Mouse (Mus musculus) heart, postnatal 10 days (tissue): ENCODE results near the gene Ankrd6. TPM values are rescaled to one million over a fixed set of nuclear protein-coding genes. Genes with fewer than 3 reads are reported as not detected.

Source experiments
- DNase-seq, 2 experiments: peaks; one replicate each; pipeline ENCODE4 v3.0.0; 2021
- intact Hi-C: fragments of 180-260 bp; cut with DNase I; formaldehyde crosslinking; loops from one replicate; pipeline ENCODE4 v1.15.1; 2025
- total RNA-seq, 2 experiments: library from RNA; stranded (reverse); gene quantifications; 2 replicates each; pipeline ENCODE4 v1.2.3; 2021

Ankrd6 gene
- total RNA-seq, 2 experiments from 2014 or later = 3.5 to 6.3 TPM

DNA sequence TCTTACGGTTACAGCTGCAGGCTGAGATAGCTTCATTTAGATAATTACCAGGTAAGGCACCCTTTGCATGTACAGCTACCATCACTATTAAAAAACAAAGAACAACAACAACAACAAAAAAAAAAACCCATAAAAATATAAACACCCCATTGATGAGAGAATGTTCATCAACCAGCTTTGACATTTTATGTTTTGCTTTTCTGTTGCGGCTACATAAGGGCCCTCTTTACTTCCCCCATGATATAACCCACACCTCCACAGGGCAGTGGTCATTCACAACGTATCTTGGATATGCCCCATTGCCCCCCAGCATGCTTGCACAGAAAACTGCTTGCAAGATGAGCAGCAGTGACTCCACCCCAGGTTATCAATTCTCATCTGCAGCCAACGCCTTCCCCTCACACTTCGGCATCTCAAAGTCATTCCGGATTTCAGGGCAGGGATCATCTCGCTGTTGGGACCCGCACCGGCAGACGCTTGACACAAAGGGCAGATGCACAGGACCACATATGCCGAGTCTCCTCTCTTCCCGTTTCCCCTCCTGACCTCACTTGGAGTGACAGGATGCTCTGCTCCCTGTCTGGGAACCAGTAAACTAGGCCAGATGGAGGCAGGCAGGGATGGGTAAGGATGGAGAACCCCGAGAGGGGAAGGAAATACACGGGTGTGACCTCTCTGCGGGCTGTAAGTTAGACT, 87.7 kb downstream of the Ankrd6 start:
- intact Hi-C loops = no loop called here
- DNase-seq = no peak

DNA sequence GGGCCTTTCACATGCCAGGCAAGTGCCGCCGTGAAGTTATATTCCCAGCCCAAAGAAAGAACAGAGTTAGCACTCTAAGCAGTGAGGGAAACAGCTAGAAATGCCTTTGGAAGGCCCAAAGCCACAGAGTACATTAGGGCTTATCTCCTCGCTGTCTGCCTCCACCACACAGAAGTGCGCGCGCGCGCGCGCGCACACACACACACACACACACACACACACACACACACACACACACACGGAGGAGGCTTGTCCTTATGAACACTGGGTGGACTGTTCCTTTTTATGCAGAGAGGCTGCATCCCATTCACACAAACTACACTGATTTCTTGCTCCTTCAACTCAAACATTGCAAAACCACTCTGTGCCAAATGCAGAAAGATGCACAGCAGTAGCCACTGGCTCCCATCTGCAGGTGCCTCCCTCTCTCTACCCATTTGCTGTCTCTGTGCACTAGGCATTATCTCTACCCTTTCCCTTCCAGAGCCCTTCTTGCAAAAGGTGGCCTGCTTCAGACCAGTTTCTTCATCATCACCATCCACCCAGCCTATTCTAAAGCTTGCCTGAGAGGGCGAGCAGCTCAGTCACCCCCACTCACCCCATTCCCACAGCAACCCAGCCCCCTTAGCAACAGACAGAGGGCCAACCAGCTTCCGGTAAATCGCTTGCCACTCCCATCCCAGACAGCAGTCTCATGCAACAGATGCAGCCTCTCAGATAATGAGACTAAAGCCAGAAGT, 88.5 kb downstream of the Ankrd6 start:
- peak; percentile 12 to 28 for DNase-seq
- intact Hi-C loops = no loop called here

DNA sequence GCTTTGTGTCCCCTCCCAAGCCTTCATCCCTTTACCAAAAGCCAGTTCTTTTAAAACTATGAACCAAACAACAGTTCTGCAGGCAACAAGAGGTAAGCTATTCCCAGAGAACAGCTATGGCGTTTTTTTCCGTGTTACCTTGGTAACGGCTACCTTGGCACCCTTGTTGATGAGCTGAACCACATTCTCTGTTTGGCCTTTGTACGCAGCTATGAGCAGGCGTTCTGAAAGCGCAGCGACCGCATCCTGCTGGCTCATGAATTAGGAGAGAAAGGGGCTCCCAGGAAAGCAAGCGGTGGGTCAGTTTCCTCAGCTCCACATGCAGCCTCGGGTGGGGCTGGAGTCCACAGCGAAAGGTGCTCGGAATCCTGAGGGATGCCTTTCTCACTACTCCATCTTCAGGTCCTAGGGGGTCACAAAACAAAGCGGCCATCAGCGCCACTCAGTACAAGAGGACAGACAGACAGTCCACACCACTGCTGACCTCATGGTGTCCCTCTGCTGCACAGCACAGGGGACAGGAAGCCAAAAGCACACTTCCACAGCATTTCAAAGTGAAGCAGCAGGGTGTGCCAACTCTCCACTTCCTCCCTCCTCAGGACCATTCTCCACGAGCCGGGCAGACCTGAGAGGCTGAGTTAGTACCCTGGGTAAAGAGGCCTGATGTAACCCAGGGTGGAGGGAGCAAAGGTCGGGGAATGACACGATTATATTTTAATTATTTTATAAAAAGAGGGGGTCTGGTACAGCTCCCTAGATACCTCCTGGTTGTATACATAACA, 90.3 kb downstream of the Ankrd6 start:
- intact Hi-C loops = no loop called here

DNA sequence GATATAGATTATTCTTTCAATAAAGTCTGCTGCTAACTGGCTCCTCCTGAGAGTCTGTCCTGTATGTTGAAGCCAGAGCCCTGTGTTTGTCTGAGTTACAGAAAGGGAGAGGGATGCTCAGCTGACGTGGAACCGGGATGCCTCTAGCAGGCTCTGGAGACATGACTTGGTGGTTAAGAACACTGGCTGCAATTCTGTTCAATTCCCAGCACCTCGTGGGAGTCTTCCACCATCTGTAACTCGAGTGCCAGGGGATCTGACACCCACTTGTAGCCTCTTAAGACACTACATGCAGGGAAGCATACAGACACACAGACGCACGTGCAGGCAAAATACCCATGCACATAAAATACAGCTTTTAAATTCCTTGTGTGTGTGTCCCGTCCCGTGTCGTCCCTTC, 95.1 kb downstream of the Ankrd6 start:
- no peak for DNase-seq
- intact Hi-C loops = no loop called here

More for the DNA sequence above, 90.3 kb downstream of the Ankrd6 start:
- DNase-seq = no peak

DNA sequence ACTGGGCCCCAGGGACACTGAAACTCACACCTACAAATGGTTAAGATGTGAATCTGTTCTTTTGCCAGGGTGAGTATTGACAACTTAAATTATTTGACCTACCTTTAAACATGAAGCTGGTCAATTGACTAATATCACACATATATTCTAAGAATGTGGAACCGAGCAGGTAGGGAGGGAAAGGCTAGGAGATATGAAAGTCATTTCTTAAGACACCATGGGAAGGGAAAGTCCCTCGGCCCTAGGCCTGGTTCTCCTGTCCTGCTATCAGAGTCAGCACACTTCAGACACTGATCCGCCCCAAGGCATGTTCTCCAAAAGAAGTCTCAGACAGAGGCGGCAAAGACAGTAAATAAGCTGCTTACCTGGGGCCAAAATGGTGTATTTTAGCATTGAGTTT, 95.7 kb downstream of the Ankrd6 start:
- intact Hi-C loops = no loop called here

DNA sequence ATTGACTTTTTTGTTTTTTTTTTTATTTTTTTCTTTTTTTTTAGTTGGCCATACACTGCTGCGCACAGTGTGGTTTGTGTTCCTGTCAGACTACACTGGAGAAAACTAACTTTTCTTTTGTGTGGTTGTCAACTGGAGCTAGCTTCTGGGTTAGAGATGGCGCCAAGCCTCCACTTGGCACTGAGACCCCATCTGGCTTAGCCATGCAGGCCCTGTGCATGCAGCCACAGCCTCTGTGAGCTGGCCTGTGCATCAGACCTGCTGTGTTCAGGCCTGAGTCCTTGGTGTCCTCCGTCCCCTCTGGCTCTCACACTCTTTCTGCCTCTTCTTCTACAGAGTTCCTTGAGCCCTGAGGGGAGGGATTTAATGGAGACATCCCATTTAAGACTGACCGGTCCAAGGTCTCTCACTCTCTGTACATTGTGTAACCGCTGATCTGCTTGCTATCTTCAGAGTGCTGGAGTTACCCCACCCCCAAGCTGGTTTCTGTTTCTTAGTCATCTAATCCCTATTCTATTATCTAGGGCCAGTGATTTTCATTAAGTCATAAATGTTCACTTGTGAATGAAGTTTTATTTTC, 96.9 kb downstream of the Ankrd6 start:
- DNase-seq = no peak
- intact Hi-C loops = no loop called here

More for the DNA sequence above, 95.7 kb downstream of the Ankrd6 start:
- DNase-seq = no peak

DNA sequence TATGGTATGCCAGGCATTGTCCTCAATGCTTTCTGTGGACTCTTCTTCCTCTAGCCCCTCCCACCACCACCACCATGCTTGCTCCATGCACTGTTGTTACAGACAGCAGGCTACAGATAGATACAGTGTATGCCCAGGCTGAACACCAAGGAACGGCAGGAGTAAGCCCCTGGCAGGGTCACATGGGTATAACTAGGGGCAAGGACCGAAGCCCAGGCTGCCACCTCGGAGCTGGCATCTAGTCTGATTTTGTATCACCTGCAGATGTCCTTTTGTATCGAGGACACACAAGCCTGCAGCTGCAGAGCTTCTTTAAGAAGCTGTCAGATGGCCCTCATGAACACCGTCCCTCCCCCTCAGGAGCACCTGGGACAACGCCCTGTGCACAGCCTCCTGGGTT, 97.8 kb downstream of the Ankrd6 start:
- no peak for DNase-seq
- intact Hi-C loops = no loop called here

DNA sequence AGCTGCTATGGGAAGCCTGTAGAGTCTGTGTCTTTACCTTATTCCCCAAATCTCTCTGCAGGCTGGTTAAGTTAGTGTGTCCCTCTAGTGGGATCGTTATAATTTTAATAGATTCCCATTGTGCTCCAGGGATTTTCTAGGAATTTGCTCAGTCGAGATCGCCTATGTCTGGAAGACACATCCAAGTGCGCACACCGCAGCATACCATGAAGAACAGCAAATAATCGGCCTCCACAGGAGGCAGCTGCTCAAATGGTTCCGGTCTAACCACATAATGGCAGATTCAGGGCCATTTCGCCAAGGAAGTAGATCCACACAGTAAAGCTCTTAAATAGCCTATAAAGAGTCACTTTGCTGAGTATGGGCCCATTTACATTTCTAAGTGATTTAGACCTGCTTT, 98.3 kb downstream of the Ankrd6 start:
- intact Hi-C loops = no loop called here
- no peak for DNase-seq

DNA sequence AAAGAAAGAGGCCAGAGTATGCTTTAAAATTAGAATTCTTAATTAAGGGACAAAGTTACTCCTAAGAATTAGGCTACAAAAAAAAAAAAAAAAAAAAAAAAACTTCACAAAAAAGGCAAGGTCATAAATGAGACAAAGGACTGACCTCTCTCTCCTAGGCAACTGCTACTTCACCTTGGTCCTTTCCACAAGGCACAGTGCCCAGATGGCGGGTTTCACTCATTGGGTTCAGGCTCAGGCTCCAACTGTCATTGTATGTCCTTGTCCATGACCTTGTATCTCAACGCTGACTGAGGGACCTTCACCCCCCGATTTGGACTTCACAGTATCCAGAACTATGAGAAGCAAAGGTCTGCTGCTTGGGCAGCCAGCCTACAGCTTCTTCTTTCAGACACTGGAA, 112.2 kb downstream of the Ankrd6 start:
- DNase-seq = no peak
- intact Hi-C loops = no loop called here

DNA sequence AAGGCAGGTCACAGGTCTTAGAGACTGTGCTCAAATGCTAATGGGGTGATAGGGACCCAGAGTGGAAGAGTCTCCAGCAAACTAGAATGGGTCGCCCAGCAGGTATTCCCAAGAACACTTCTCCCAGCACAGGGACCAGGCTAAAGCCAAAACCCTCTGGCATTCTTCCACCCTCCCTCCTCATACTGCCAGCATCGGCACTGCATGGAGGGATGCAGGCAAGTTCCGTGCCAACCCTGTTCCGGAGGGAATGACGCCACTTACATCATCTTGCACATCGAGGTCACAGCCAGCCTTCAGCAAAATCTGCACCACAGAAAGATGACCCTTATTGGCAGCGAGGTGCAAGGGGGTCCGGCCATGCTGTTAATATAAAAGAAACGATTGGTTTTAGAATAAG, 114.6 kb downstream of the Ankrd6 start:
- intact Hi-C loops = no loop called here
- DNase-seq = no peak

DNA sequence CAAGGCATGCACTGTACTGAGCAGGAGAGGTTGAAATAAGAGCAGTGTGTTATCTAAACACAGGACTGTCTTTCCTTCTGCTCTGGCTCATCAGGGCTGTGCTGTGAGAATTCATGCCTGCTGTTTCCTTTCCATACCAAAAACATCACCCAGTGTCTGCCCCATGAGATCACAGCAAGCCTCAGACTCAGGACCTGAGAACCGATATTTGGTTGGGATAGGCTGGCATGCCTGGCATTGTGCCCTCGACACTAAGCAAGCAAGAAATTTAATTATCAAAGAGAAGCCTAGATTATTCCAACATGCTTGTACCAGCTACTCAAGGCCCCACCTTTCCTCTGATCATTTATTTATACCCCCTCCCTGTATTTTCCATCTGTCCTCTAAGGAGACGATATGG, 116.1 kb downstream of the Ankrd6 start:
- no peak for DNase-seq
- intact Hi-C loops = no loop called here

DNA sequence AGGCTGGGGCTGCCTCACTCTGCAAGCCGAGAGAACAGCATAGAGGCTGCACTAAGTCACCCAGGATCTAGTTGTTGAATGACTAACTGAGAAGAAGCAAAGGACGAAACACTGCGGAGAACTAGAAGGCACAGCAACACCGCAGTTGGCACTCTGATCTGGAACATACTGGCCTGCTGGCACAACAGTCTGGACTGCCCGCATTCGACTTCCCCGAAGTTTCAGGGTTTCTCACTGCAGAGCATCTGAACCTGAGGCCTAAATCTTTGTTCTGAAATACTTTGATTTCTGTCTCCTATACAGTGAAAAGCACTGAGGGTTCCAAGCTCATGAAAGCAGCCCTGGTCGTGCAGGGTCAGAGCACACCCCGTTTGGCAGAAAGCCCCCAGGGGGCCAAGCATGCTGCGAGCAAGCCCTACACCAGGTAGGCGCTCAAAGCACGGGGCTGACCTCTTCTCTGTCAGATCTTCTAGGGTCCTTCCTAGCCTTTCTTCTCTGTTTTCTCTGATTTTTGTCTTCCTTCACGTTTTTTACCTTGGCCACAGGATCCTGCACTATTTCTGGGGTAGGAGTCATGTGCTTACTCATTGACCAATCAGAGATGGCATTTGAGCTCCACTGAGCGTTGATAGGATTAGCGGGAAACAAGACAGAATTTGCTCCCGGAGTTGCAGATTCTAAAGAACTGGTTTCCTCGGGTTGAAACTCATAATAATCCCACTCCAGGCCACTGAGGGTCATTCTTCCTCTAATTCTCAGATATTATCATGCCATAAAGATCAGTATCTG, 117.0 kb downstream of the Ankrd6 start:
- peak in 1 of 2 experiments; percentile 20 for DNase-seq
- intact Hi-C loops = no loop called here

DNA sequence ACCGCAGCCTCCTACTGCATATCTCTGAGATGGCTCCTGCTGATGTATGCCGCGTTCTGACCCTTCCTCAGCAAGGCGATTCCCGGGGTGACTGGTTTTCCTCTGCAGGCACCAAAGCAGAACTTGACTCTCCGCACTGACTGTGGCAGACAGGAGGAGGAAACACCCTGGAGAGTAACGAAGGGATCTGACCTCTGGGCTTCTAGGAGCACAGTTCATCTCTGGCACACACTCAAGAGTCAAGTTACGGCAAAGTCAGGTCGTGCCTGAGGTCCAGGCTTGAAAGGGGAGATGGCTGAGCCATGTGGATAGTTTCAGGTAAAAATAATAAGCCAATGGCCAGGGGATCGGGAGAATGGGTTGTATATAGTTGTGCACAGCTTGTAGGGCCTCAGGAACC, 121.3 kb downstream of the Ankrd6 start:
- DNase-seq = no peak
- intact Hi-C loops = no loop called here

DNA sequence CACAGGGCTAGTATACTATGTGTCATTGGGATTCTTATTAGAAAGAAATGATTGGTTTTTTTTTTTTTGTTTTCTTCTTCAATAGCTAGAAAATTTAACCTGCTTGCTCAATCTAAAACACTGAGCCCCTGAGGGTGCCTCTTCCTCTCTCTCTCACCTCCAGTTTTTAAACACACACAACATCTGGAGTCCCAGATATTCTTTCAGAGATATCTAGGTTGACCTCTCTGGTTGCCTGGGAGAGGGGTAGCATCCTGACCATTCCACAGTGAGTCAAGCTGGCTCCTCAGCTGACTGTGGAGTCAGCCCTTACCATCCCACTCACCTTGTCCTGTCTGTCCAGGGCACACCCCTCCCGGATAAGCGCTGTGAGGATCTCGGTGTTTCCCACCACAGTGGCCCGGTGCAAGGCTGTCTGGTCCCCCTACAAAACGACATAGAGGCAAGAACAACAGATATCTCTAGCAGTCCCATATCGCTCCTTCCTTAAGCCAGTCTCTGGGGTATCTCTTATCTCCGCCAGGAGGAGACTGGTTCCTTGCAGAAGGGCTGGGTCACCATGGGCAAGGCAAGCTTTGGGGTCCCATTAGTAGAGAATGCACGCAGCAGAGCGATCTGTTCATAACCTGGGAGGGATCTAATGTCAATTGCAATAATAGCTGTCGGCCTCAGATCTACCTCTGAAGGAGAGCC, 122.1 kb downstream of the Ankrd6 start:
- DNase-seq = no peak
- intact Hi-C loops = no loop called here

DNA sequence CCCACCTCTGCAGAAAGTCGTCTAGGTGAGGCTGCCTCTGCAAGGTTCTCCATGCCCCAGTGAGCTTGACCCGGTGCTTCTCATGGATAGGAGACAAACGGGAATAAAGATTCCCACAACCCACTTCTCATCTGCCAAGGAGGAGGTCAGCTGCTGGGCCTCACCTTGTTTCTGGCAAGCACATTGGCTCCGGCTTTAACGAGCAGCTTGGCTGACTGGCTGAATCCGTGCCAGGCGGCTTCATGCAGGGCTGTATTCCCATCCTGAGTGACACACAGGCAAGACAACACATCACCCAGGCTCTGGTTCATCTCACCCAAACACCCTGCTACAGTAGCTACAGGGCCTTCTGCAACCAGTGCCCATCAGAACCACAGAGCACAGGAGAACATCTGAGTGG, 123.7 kb downstream of the Ankrd6 start:
- intact Hi-C loops = no loop called here
- peak; percentile 54 to 61 for DNase-seq

DNA sequence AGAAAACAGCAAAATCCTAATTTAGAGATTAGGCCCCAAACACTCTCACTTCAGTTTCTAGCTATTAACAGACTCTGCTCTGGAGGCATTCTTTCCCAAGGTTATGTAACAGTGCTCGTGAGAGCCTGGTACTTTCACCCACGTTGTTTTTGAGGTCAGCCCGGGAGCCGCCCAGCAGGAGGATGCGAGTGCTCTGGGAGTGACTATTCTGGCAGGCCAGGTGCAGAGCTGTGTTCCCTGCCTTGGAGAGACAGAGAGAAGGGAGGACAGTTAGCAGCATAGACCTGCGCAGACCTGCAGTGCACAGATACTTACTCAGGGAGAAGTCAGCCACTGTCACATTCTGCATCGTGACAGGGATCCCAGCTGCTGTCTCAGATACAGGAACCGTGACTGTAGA, 126.4 kb downstream of the Ankrd6 start:
- no peak for DNase-seq
- intact Hi-C loops = no loop called here

DNA sequence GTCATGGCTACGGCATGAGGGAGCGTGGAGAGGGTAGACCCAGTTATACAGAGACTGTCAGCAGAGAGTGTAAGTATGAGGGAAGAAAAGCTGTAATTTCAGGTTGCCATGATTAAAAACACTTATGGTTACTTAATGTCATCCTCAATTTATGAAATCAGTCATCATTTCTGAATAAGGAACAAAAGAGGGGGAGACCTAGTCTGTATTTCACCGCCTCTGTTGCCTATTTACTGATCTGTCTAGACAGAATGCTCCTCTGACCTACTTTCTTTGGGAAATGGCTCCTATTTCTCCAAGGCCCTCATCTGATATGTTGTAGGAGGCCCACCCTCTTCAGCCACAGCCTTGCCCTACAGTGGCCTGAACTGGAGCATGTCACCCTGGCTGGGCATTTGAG, 130.0 kb downstream of the Ankrd6 start:
- intact Hi-C loops = no loop called here

DNA sequence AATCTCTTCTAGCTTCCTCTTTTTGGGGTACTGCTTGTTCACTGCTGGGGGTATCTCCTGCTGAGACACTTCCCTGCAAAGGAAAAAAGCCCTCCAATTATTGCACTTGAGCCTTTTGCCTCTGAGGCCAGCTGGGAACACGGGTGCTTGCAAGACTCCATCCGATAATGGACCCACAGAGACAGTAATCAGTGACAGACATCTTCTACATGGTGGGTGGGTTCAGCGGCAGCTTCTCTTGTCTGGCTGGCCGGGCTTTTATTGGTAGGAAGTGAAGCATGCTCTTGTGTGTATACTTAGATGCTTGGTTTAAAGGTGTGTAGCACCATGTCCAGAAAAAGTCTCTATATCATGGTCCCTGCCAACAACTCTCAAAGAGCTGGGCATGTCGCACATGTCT, 133.2 kb downstream of the Ankrd6 start:
- no peak for DNase-seq
- intact Hi-C loops = no loop called here

More for the DNA sequence above, 130.0 kb downstream of the Ankrd6 start:
- no peak for DNase-seq

DNA sequence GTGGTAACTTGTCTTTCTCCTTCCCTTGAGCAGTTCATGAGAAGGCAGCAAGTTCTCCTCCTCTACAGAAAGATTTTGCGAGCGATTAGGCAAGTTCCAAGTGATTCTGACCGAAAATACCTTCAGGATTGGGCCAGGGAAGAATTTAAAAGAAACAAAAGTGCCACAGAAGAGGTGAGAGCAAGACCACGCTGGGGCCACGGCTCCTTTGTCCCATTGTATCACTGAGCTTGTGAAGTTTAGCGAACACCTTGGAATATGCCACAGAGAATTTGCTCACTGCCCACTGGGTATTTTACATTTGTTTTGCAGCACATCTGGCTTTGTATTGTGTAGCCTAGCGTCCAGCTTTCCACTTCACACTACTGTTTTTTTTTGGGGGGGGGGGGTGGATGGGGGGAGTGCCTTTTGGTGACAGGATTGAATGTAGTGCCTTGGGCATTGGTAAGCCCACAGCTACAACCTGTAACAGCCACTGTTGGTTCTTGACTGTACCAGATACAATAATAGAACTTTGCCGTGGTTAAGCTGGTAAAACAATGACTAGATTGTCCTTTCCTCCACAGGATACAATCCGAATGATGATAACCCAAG, 150.0 kb downstream of the Ankrd6 start:
- DNase-seq = peak in 1 of 2 experiments; percentile 3
- intact Hi-C loops = loop anchor here (1.0 kb wide), 1 partner anchor 150 kb away; the partner anchor contains the start of gene Ankrd6
